Mouse (Mus musculus) layer of hippocampus, adult 9-11 months (tissue): ENCODE results near the gene Myl4.

Experiments
- DNase-seq: peaks from one replicate; pipeline ENCODE4 v3.0.0; 2022

Gene Myl4

GRCm38 (mm10) chr11:104572091-104572490, 21.6 kb downstream of the Myl4 start:
- DNase-seq: no peak

GRCm38 (mm10) chr11:104572566-104572965, 22.1 kb downstream of the Myl4 start:
- no peak for DNase-seq

GRCm38 (mm10) chr11:104576772-104577612, 26.5 kb downstream of the Myl4 start:
- DNase-seq: no peak

- no peak for DNase-seq
Observed at GRCm38 (mm10) chr11:104578074-104578473, 27.6 kb downstream of the Myl4 start.

- DNase-seq: no peak
Observed at GRCm38 (mm10) chr11:104579084-104579483, 28.6 kb downstream of the Myl4 start.

- no peak for DNase-seq
Observed at GRCm38 (mm10) chr11:104579575-104579974, 29.1 kb downstream of the Myl4 start.

- no peak for DNase-seq
Observed at GRCm38 (mm10) chr11:104580091-104580490, 29.6 kb downstream of the Myl4 start.

GRCm38 (mm10) chr11:104580606-104581005, 30.1 kb downstream of the Myl4 start:
- peak; percentile 61 for DNase-seq

- DNase-seq: no peak
Observed at GRCm38 (mm10) chr11:104581446-104582307, 31.2 kb downstream of the Myl4 start.

- no peak for DNase-seq
Observed at GRCm38 (mm10) chr11:104582308-104582606, 31.8 kb downstream of the Myl4 start.

- DNase-seq: no peak
Observed at GRCm38 (mm10) chr11:104582630-104583364, 32.3 kb downstream of the Myl4 start.

GRCm38 (mm10) chr11:104585495-104585894, 35.0 kb downstream of the Myl4 start:
- DNase-seq: no peak

- DNase-seq: no peak
Observed at GRCm38 (mm10) chr11:104587904-104588303, 37.4 kb downstream of the Myl4 start.

- DNase-seq: no peak
Observed at GRCm38 (mm10) chr11:104588513-104588912, 38.0 kb downstream of the Myl4 start.

- DNase-seq: no peak
Observed at GRCm38 (mm10) chr11:104589570-104589969, 39.1 kb downstream of the Myl4 start.

- peak; percentile 80 for DNase-seq
Observed at GRCm38 (mm10) chr11:104590148-104590547, 39.7 kb downstream of the Myl4 start.

- DNase-seq: no peak
Observed at GRCm38 (mm10) chr11:104592066-104592835, 41.8 kb downstream of the Myl4 start.

- DNase-seq: peak; percentile 51
Observed at GRCm38 (mm10) chr11:104596365-104596764, 45.9 kb downstream of the Myl4 start.

GRCm38 (mm10) chr11:104599265-104599945, 48.9 kb downstream of the Myl4 start:
- no peak for DNase-seq

- no peak for DNase-seq
Observed at GRCm38 (mm10) chr11:104600675-104601074, 50.2 kb downstream of the Myl4 start.

GRCm38 (mm10) chr11:104604192-104604591, 53.7 kb downstream of the Myl4 start:
- DNase-seq: no peak
